ENCODE assay signal across 9 mouse cellular contexts in the genomic region with DNA sequence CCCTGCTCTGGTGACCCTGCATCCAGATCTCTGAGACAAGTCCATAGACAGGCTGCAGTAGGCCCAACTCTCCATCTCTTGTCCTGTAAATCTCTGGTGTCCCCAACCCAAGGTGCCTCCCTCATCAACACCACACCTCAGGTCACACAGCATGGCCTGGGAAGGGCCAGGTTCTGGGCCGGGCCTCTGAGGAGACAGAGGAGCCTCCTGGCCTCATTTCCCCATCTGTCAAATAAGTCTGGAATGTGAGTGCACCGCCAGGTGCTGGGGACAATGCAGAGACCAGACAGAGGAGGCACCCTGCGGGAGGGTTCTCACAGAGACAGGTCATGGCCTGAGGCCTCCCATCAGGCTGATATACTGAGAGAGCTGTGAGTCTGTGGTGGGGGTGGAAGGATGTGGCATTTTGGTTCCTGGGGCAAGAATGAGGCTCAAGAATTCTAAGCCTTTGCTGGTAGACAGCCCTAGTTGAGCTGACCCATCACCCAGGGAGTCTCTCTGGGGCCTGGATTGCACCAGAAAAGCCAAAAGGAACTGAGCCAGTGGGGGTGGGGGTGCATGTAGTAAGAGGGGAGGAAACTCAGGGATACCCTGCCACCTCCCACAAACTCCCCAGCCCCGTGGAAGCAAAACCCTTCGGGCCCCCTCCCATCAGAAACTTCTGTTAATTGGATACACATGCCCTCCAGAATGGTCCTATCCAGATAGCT. TPM values are rescaled to one million over a fixed set of nuclear protein-coding genes. Genes with fewer than 3 reads are reported as not detected.
A peak's percentile ranks its signal among the peaks of the same experiment; 100 is the strongest.
DNase-seq lines count a peak whose midpoint lies in the region; ATAC-seq lines count a peak whose summit lies in the region.
"Had no signal": no experiment of that assay in that cellular context is flagged by ENCODE, and none has a peak within 500 bp of the region (broad histone marks: within the 10 kb centered on the region; RNA-seq: fewer than 3 reads in every experiment).

No protein-coding gene starts in this region.

- no peak for DNase-seq in heart, postnatal 36 days
- DNase-seq in ZHBTc4 (ENCODE audit: low read depth, low spot score): peak; percentile 71
- DNase-seq in layer of hippocampus, adult 9-10 months (ENCODE audit: low spot score): no peak
- no peak for DNase-seq in testis, postnatal 14 days (ENCODE audit: low spot score)
- DNase-seq: spleen, adult 18-20 months had no signal

- no peak for ATAC-seq in heart, embryonic 13.5 days (ENCODE audit: extremely low read depth, insufficient number of reproducible peaks, low FRiP score, low TSS enrichment)
- no peak for ATAC-seq in forebrain, embryonic 16.5 days
- ATAC-seq in midbrain, embryonic 13.5 days: peak; percentile 35; the same call in 1 of the 2 replicates
- ATAC-seq in erythroblast, adult 5-6 weeks (replicated peaks; ENCODE audit: low FRiP score, poor library complexity, severe bottlenecking): no peak

- no peaks in the 10 kb centered on the region for H3K9me3 ChIP-seq in heart, embryonic 13.5 days
- H3K9me3 ChIP-seq in forebrain, embryonic 16.5 days (ENCODE audit: control insufficient read depth, low read length): no peaks in the 10 kb centered on the region
- no peaks in the 10 kb centered on the region for H3K9me3 ChIP-seq in midbrain, embryonic 13.5 days

- peak overlapping the region; percentile 95 for H3K4me2 ChIP-seq in heart, embryonic 13.5 days
- H3K4me2 ChIP-seq in forebrain, embryonic 16.5 days (ENCODE audit: low read length): peak overlapping the region; percentile 58; the same call in 1 of the 2 replicates
- peak overlapping the region; percentile 75 for H3K4me2 ChIP-seq in midbrain, embryonic 13.5 days (replicated peaks)

- no peak overlapping the region for H3K27ac ChIP-seq in heart, embryonic 13.5 days (replicated peaks)
- H3K27ac ChIP-seq in forebrain, embryonic 16.5 days (ENCODE audit: low read length): no peak overlapping the region
- H3K27ac ChIP-seq in midbrain, embryonic 13.5 days: no peak overlapping the region

- intact Hi-C loops in heart, postnatal 36 days (cut with DNase I): no loop called here

- H3K9ac ChIP-seq in heart, embryonic 13.5 days: peak overlapping the region; percentile 84; the same call in 1 of the 2 replicates
- no peak overlapping the region for H3K9ac ChIP-seq in forebrain, embryonic 16.5 days (replicated peaks; ENCODE audit: low read depth, low read length)
- H3K9ac ChIP-seq in midbrain, embryonic 13.5 days (replicated peaks): peak overlapping the region; percentile 72; the same call in 1 of the 2 replicates

- 41% methylated on average over 5 of the region's 5 CpGs for WGBS in heart, embryonic 13.5 days
- 38% methylated on average over 5 of the region's 5 CpGs for WGBS in forebrain, embryonic 16.5 days
- WGBS in midbrain, embryonic 13.5 days: 32% methylated on average over 5 of the region's 5 CpGs

- peak overlapping the region; percentile 58; the same call in 1 of the 2 replicates for H3K4me3 ChIP-seq in heart, embryonic 13.5 days
- no peak overlapping the region for H3K4me3 ChIP-seq in forebrain, embryonic 16.5 days (replicated peaks; ENCODE audit: low read length)
- peak overlapping the region; percentile 41; the same call in 1 of the 2 replicates for H3K4me3 ChIP-seq in midbrain, embryonic 13.5 days (replicated peaks)

- peaks cover 30% of the 10 kb centered on the region for H3K4me1 ChIP-seq in heart, embryonic 13.5 days
- H3K4me1 ChIP-seq in forebrain, embryonic 16.5 days (replicated peaks; ENCODE audit: control insufficient read depth, insufficient read depth, low read length): peaks cover 11% of the 10 kb centered on the region
- H3K4me1 ChIP-seq in midbrain, embryonic 13.5 days (replicated peaks): peaks cover 80% of the 10 kb centered on the region

- H3K36me3 ChIP-seq in heart, embryonic 13.5 days: no peaks in the 10 kb centered on the region
- no peaks in the 10 kb centered on the region for H3K36me3 ChIP-seq in forebrain, embryonic 16.5 days (ENCODE audit: control insufficient read depth, insufficient read depth)
- peaks cover 8% of the 10 kb centered on the region for H3K36me3 ChIP-seq in midbrain, embryonic 13.5 days

- no peaks in the 10 kb centered on the region for H3K27me3 ChIP-seq in heart, embryonic 13.5 days (replicated peaks)
- H3K27me3 ChIP-seq in forebrain, embryonic 16.5 days (replicated peaks; ENCODE audit: control insufficient read depth, insufficient read depth, low read length): no peaks in the 10 kb centered on the region
- no peaks in the 10 kb centered on the region for H3K27me3 ChIP-seq in midbrain, embryonic 13.5 days

RNA-seq across cellular contexts. Expression of a gene that starts 15.0 kb away (rescaled TPM):
- polyA plus RNA-seq in heart, embryonic 13.5 days (2015; fragmentation: Nextera tagmentation; extraction: Ambion mirVana): 4.1 and 4.8 TPM in 2 replicates
- 1 to 10 TPM; 3.8 to 5.1 TPM for total RNA-seq in heart, postnatal 36 days (2021)
- 13.3 and 20.6 TPM in 2 replicates for polyA plus RNA-seq in forebrain, embryonic 16.5 days (2015; fragmentation: Nextera tagmentation; extraction: Ambion mirVana)
- polyA plus RNA-seq in midbrain, embryonic 13.5 days (2015; fragmentation: Nextera tagmentation; extraction: Ambion mirVana): 36.6 and 41.7 TPM in 2 replicates
- total RNA-seq in erythroblast, adult 5-6 weeks (2015; ENCODE audit: low replicate concordance): not detected in 2 replicates
- 3.2 TPM in 1 of 2 replicates, not detected in the other for total RNA-seq in erythroblast, adult 5-6 weeks (2017; ENCODE audit: low replicate concordance)
